Mouse (Mus musculus) urinary bladder, postnatal 4 days (tissue): Measurements from ENCODE around the gene Cd209b.
A peak's percentile ranks its signal among the peaks of the same experiment; 100 is the strongest.

Source experiments
- DNase-seq, 2 experiments: peaks; one replicate each; pipeline ENCODE4 v3.0.0; 2021 to 2022; ENCODE audit warnings: low spot score in 2 of 2

Gene Cd209b

GRCm38 (mm10) chr8:3926744-3927143 is at the start of gene Cd209b:
Gene Cd209b, minus strand, starts transcription at chr8:3926844.
- DNase-seq, result no peak

- peak in 1 of 2 experiments; percentile 26 for DNase-seq
Observed at GRCm38 (mm10) chr8:3956037-3956436, 29.4 kb upstream of the Cd209b start.

GRCm38 (mm10) chr8:3954646-3955045 is 28.0 kb upstream of the Cd209b start, which contains the start of gene Cd209c:
Gene Cd209c, minus strand, starts transcription at chr8:3954746.
- no peak for DNase-seq

- DNase-seq, result no peak
Observed at GRCm38 (mm10) chr8:3940023-3940422, 13.4 kb upstream of the Cd209b start.

- no peak for DNase-seq
Observed at GRCm38 (mm10) chr8:3878455-3878854, 48.2 kb downstream of the Cd209b start, which contains the start of gene Cd209d. Gene Cd209d, minus strand, starts transcription at chr8:3878555.

GRCm38 (mm10) chr8:3876121-3876520 is 50.5 kb downstream of the Cd209b start:
- no peak for DNase-seq
